Mouse (Mus musculus) olfactory bulb, adult 2 months (tissue): ENCODE data around the gene Hdgfl2.

Source experiments
- CTCF ChIP-seq: fragments of 200-500 bp; IDR thresholded peaks from 2 replicates; pipeline ENCODE4 v1.5.1; 2012; ENCODE audit warnings: low read depth, mild to moderate bottlenecking, low read length, moderate library complexity; ENCODE audit not compliant: insufficient read depth
- POLR2A ChIP-seq: fragments of 200-500 bp; IDR thresholded peaks from 2 replicates; pipeline ENCODE4 v1.6.1; 2012; ENCODE audit warnings: mild to moderate bottlenecking, low read depth, low read length, moderate library complexity; ENCODE audit not compliant: insufficient read depth

DNA sequence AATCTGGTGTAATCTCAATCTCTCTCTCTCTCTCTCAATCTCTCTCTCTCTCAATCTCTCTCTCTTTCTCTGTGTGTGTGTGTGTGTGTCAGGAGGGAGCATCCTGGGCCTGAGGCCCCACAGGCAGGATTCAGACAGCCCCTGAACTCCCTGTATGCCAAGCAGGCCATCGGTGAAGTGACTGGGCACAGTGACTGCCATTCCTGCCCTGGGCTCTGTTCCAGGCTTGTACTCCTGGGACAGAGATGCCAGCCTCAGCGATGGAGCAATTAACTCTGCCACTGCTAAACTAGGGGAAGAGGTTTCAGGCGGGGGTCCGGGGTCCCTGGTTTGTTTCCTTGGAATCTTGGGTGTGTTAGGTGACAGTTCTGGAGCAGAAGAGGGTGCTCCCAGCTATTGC, 31.1 kb downstream of the Hdgfl2 start:
- TF ChIP-seq POLR2A (no peak), CTCF (no peak)
